Mouse (Mus musculus) MN1 (cell line): Measurements from ENCODE around the gene Rcan1.

ENCODE experiments used
- DNase-seq: peaks from one replicate; pipeline ENCODE4 v3.0.0-alpha.2; 2016; ENCODE audit warnings: low spot score

Rcan1 gene

GRCm38 (mm10) chr16:92468459-92468858, 2.2 kb downstream of the Rcan1 start:
- DNase-seq = no peak

- DNase-seq = peak; percentile 13
Observed at GRCm38 (mm10) chr16:92467041-92467440, 3.6 kb downstream of the Rcan1 start.

DNA sequence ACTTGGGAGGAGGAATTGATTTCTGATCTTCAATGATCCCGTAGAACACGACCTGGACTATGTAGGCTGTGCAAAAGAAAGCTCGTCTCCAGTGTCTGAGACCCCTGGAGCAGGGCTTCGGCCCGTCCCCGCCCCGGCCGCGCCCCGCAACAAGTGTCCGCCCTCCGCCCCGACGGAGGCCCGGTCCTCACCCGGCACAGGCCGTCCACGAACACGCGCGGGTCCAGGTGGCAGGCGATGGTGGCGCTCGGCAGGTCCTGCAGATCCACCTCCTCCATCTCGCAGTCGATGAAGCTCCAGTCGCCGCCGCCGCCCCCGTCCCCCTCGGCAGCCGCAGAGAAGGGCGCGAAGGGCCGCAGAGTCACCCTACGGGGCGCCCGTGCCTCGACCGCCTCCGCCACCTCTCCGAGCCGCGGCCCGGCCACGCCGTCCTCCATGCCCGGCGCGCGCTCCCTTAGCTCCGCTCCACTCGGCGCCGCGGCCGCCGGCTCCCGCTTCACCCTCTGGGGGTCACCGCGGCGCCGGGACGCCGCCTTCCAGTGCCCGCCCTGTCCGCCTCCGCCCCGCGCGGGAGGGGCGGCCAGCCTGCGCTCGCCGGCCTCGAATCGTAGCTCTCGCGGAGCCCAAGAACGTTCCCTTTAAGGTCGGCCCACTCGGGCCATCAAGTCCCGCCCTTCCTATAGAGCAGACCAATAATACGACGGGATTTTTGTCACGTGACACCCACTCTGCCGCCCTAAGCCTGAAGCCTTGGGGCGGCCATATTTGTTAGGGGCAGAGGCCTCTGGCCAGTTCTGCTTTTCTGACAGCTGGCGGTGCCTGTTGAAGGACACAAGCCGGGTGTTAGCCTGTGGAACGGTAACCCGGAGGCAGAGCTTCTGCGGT, 4.8 kb downstream of the Rcan1 start:
- DNase-seq = peak; percentile 98

- peak; percentile 29 for DNase-seq
Observed at GRCm38 (mm10) chr16:92465226-92465625, 5.4 kb downstream of the Rcan1 start.

DNA sequence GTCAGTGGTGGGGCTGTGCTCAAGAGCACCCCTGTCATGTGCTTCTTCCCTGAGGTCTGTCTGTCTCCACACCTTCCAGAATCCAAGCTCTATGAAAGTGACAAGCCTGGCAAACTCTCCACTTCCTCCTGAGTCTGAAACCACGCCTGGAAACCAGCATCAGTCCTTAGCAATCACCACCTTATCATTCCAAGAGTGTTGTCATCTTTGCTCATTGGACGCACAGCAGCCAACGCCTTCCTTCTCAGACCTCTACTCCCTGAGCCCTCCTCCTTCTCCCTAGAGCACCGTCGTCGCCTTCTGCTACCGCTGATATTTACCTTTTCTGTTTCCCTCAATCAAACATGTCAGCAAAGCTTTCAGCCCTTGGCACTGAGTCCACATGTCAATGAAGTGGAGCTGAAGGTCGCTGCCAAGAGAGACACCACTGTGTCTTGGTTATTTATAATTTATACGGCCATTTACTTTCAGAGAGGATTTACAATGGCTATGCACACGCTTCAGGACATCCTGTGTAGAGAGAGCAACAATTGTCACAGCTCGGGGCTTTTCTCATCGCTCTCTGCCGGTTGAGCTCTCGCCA, 6.2 kb downstream of the Rcan1 start:
- no peak for DNase-seq

GRCm38 (mm10) chr16:92461412-92461811, 9.3 kb downstream of the Rcan1 start:
- DNase-seq = no peak

DNA sequence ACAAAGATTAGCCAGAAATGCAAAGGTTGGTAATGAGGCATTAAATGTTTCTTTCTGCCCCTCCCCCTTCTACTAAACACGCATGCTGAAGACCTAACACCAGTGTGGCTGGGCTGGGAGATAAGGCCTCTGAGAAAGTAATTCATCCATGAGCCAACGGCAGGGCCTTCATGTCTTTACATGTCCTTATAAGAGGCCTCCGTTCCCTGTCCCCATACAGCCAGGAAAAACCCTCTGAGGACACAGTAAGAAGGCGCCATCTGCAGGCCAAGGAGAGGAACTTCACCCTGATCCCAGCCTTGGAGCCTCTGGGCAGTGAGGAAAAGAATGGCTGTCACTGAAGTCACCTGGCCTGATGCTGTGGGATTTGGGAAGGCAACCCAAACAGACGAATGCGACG, 13.1 kb downstream of the Rcan1 start:
- DNase-seq = peak; percentile 68

GRCm38 (mm10) chr16:92455969-92456368, 14.7 kb downstream of the Rcan1 start:
- no peak for DNase-seq

DNA sequence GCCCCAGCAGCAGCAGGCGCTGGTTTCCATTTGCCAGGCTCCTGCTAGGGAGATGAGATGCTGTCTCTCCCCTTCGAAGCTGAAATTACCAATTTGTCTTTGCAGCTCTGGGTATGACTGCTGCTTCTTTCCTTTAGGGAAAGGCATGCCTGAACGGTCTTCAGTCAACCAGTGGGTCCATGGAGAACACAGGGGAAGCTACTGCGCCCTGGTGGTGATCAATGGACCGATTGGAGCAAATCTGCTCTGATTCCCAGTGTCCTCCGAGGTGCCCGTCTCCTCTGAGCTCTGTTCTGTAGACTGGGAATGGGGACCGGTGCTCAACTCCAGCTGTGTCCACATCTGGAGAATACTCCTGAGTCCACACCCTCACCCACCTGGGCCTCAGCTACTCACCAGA, 15.2 kb downstream of the Rcan1 start:
- DNase-seq = no peak

DNA sequence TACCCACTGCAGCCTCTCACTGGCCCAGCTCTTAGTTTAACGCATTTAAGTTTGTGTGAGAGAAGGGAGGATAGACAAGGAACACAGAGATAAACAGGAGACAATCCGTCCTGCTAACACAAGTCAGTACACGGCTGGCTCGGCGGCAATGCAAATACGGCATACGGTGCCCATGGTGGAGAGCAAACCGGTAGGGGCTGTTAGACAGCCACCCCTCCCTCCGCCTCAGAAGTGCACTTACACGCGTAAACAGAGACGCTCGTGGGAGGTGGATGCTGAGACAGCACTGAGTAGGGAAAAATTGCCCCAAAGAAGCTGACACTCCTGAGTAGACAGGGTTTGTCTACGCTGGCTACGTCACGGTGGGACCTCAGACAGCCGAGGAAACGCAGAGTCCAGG, 16.2 kb downstream of the Rcan1 start:
- DNase-seq = no peak

DNA sequence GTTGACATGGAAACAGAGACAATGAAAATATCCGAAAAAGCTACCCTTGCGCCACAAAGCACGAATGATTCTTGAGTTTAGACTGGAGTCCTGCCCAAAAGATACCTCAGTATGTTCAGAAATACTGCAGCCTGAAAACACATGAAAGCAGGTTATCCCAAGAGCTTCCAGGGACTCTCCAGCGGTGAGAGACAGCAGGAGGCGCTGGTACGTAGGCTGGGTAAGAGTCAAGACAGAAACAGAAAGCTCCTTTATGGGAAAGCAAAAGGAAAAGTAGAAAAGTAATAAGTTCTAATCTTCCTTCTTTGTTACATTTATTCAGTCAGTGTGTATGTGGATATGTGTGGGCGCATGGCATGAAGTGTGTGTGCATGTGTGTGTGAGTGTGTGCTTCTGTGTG, 16.7 kb downstream of the Rcan1 start:
- no peak for DNase-seq

GRCm38 (mm10) chr16:92452609-92453008, 18.1 kb downstream of the Rcan1 start:
- DNase-seq = no peak

GRCm38 (mm10) chr16:92451516-92452072, 19.1 kb downstream of the Rcan1 start:
- no peak for DNase-seq

- DNase-seq = no peak
Observed at GRCm38 (mm10) chr16:92450331-92450730, 20.3 kb downstream of the Rcan1 start.

DNA sequence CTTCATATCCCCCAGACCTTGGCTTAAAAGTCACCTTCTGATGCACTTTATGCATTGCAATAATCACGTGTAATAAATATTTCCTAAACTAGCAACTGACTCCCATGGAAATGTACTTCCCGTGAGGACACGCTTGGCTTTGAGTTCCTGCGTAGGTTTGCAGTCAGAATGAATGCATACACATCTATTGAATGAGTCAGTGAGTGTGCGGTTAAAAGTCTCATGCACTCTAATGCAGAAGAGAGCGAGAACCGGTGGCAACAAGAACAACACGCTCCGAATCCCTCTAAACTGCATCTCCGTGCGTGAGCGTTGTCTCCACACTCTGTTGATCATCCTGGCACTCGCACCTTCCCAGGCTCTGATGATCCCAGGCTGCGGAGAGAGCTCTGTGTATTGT, 21.6 kb downstream of the Rcan1 start:
- no peak for DNase-seq

- no peak for DNase-seq
Observed at GRCm38 (mm10) chr16:92445377-92445776, 25.3 kb downstream of the Rcan1 start.

DNA sequence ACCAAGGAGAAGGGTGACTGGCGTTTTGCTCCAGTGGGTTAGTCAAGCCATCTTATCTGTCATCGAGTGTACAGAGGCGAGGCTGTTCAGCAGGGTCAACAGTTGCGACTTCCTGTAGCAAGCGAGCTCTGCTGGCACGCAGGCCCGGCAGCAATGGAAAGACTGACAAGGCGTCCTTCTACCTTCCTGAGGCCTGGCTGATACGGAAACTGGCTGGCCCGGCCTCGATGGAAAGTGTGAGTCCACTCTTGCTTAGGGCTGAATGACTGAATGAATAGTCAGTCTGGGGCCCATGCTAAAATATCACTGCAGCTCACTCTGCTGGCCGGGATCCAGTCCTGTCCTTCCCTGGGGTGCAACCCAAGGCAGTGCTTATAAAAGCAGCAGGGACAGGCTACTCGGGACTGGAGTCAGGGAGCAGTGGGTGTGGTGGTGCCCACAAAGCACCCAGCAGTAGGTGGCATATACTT, 27.0 kb downstream of the Rcan1 start:
- DNase-seq = no peak

- DNase-seq = no peak
Observed at GRCm38 (mm10) chr16:92442946-92443345, 27.7 kb downstream of the Rcan1 start.

DNA sequence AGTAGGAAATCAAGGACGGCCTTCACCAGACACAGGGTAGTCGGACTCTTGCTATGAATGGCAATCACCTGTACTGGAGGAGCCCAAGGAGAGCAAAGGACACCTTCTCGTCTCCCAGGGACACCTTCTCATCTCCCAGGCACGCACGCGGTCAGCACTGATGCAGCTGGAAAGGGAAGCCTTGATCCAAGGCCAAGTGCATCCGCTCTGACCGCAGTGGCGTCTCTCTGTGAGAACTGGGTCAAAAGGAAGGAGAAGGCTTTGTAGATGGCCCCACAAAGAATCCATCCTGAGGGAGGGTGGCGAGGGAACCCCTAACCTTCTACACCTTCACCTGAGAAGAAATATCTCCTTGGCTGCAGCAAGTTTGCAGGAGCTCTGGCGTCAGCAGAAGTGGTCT, 28.5 kb downstream of the Rcan1 start:
- DNase-seq = no peak

- DNase-seq = no peak
Observed at GRCm38 (mm10) chr16:92441203-92441602, 29.5 kb downstream of the Rcan1 start.

DNA sequence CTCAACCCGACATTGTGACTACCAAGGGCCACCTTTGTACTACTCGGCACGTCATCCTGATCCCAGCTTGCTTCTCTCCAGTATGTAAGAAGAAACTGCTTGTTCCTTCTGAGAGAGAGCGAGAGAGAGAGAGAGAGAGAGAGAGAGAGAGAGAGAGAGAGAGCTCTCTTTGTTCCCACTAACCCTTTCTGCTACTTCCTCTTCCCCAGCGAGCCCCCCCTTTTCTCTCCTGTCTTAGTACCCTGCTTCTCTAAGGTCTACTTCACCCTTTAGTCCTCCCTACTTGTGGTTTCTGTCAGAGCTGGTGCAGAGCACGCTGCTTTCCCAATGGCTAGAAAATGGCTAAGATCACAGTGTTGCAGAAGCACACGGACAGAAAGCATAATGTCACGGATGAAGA, 30.4 kb downstream of the Rcan1 start:
- no peak for DNase-seq

GRCm38 (mm10) chr16:92439775-92440174, 30.9 kb downstream of the Rcan1 start:
- DNase-seq = no peak

DNA sequence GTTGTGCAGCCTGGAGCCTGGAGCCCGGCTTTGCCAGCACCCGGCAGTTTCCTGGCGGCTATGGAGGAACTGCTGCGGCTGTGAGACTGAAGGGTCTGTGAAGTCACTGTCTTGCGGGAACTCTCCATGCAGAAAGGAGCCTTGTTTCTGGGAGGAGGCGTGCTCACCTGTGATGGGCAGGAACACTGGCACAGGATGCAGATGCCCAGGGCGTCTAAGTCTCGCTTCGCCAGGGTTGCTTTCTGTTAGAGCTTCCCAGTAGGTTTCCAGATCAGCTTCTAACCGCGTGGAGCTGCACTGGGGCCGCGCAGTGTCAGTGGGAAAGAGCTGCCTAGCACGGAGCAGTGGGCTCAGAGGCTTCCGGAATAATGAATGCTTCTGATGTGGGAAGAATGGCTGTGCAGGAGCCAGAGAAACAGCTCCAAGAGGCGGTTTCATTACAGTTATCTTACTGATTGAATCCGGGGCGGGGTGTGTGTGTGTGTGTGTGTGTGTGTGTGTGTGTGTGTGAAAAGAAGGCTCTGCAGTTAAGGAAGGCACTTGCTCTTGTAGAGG, 35.2 kb downstream of the Rcan1 start:
- no peak for DNase-seq
